Mouse (Mus musculus): ENCODE results near the gene Zfp654. TPM values are rescaled to one million over a fixed set of nuclear protein-coding genes. Genes with fewer than 3 reads are reported as not detected.

Zfp654 gene
- polyA plus RNA-seq, 1 experiment from 2014 or later = 6.6 TPM

- WGBS = under 1% methylated on average over 45 of the region's 45 CpGs
Measured at GRCm38 (mm10) chr16:64851085-64851562, 328 bp downstream of the Zfp654 start.

GRCm38 (mm10) chr16:64850287-64851084, 966 bp downstream of the Zfp654 start:
- DNase-seq (ENCODE audit: low spot score) = no peak

More at GRCm38 (mm10) chr16:64851085-64851562, 328 bp downstream of the Zfp654 start:
- no peaks in the 10 kb centered on the region for H3K27me3 ChIP-seq (replicated peaks; ENCODE audit: low read depth, poor library complexity, severe bottlenecking)
- no peaks in the 10 kb centered on the region for H3K9me3 ChIP-seq
- DNase-seq (ENCODE audit: low spot score) = no peak
- peak overlapping the region; percentile 97 for H3K4me3 ChIP-seq
- peaks cover 24% of the 10 kb centered on the region for H3K4me1 ChIP-seq
- H3K36me3 ChIP-seq (replicated peaks) = peaks cover 24% of the 10 kb centered on the region
- H3K27ac ChIP-seq (replicated peaks) = peak overlapping the region; percentile 97

GRCm38 (mm10) chr16:64845947-64846346, 5.5 kb downstream of the Zfp654 start:
- WGBS = 87% methylated on average over 8 of the region's 8 CpGs
- DNase-seq (ENCODE audit: low spot score) = no peak
- Histone ChIP-seq H3K36me3 (replicated peaks) (no peaks in the 10 kb centered on the region), H3K4me1 (peaks cover 10% of the 10 kb centered on the region), H3K4me3 (no peak overlapping the region), H3K9me3 (no peaks in the 10 kb centered on the region), H3K27ac (replicated peaks) (no peak overlapping the region), H3K27me3 (replicated peaks; ENCODE audit: low read depth, poor library complexity, severe bottlenecking) (no peaks in the 10 kb centered on the region)

More at GRCm38 (mm10) chr16:64850287-64851084, 966 bp downstream of the Zfp654 start:
- H3K4me1 ChIP-seq = peaks cover 24% of the 10 kb centered on the region
- H3K36me3 ChIP-seq (replicated peaks) = peaks cover 18% of the 10 kb centered on the region
- peak overlapping the region; percentile 97 for H3K4me3 ChIP-seq
- 8% methylated on average over 16 of the region's 16 CpGs for WGBS
- no peaks in the 10 kb centered on the region for H3K27me3 ChIP-seq (replicated peaks; ENCODE audit: low read depth, poor library complexity, severe bottlenecking)
- H3K9me3 ChIP-seq = no peaks in the 10 kb centered on the region
- peak overlapping the region; percentile 97 for H3K27ac ChIP-seq (replicated peaks)

GRCm38 (mm10) chr16:64842374-64842729, 9.1 kb downstream of the Zfp654 start:
- Histone ChIP-seq H3K36me3 (replicated peaks) (no peaks in the 10 kb centered on the region; the same call in 1 of the 2 replicates), H3K4me1 (no peaks in the 10 kb centered on the region), H3K27ac (replicated peaks) (no peak overlapping the region), H3K4me3 (no peak overlapping the region), H3K27me3 (replicated peaks; ENCODE audit: low read depth, poor library complexity, severe bottlenecking) (no peaks in the 10 kb centered on the region), H3K9me3 (no peaks in the 10 kb centered on the region)
- 98% methylated on average over 3 of the region's 3 CpGs for WGBS
- no peak for DNase-seq (ENCODE audit: low spot score)

GRCm38 (mm10) chr16:64841481-64842373, 9.7 kb downstream of the Zfp654 start:
- no peaks in the 10 kb centered on the region for H3K4me1 ChIP-seq
- H3K27ac ChIP-seq (replicated peaks) = no peak overlapping the region
- no peak overlapping the region for H3K4me3 ChIP-seq
- H3K27me3 ChIP-seq (replicated peaks; ENCODE audit: low read depth, poor library complexity, severe bottlenecking) = no peaks in the 10 kb centered on the region
- no peaks in the 10 kb centered on the region for H3K9me3 ChIP-seq
- DNase-seq (ENCODE audit: low spot score) = no peak
- no peaks in the 10 kb centered on the region; the same call in 1 of the 2 replicates for H3K36me3 ChIP-seq (replicated peaks)
- 91% methylated on average over 5 of the region's 5 CpGs for WGBS

GRCm38 (mm10) chr16:64836709-64837108, 14.7 kb downstream of the Zfp654 start:
- no peaks in the 10 kb centered on the region for H3K27me3 ChIP-seq (replicated peaks; ENCODE audit: low read depth, poor library complexity, severe bottlenecking)
- H3K9me3 ChIP-seq = no peaks in the 10 kb centered on the region
- 90% methylated on average over 2 of the region's 2 CpGs for WGBS
- no peak overlapping the region for H3K4me3 ChIP-seq
- no peaks in the 10 kb centered on the region for H3K4me1 ChIP-seq
- no peak for DNase-seq (ENCODE audit: low spot score)
- no peaks in the 10 kb centered on the region; the same call in 1 of the 2 replicates for H3K36me3 ChIP-seq (replicated peaks)
- H3K27ac ChIP-seq (replicated peaks) = no peak overlapping the region

GRCm38 (mm10) chr16:64835996-64836545, 15.4 kb downstream of the Zfp654 start:
- Histone ChIP-seq H3K27me3 (replicated peaks; ENCODE audit: low read depth, poor library complexity, severe bottlenecking) (no peaks in the 10 kb centered on the region), H3K36me3 (replicated peaks) (no peaks in the 10 kb centered on the region; the same call in 1 of the 2 replicates), H3K9me3 (no peaks in the 10 kb centered on the region), H3K4me1 (no peaks in the 10 kb centered on the region), H3K4me3 (no peak overlapping the region), H3K27ac (replicated peaks) (no peak overlapping the region)
- DNase-seq (ENCODE audit: low spot score) = no peak
- WGBS = 84% methylated on average over 1 of the region's 1 CpGs

GRCm38 (mm10) chr16:64830291-64830690, 21.2 kb downstream of the Zfp654 start:
- 95% methylated on average over 15 of the region's 15 CpGs for WGBS
- no peak overlapping the region for H3K27ac ChIP-seq (replicated peaks)
- no peaks in the 10 kb centered on the region for H3K4me1 ChIP-seq
- DNase-seq (ENCODE audit: low spot score) = no peak
- H3K9me3 ChIP-seq = no peaks in the 10 kb centered on the region
- peaks cover 22% of the 10 kb centered on the region for H3K36me3 ChIP-seq (replicated peaks)
- no peaks in the 10 kb centered on the region for H3K27me3 ChIP-seq (replicated peaks; ENCODE audit: low read depth, poor library complexity, severe bottlenecking)
- H3K4me3 ChIP-seq = no peak overlapping the region

GRCm38 (mm10) chr16:64824474-64824873, 27.0 kb downstream of the Zfp654 start:
- H3K4me3 ChIP-seq = no peak overlapping the region
- H3K27ac ChIP-seq (replicated peaks) = no peak overlapping the region
- H3K4me1 ChIP-seq = no peaks in the 10 kb centered on the region
- WGBS = 85% methylated on average over 1 of the region's 1 CpGs
- H3K27me3 ChIP-seq (replicated peaks; ENCODE audit: low read depth, poor library complexity, severe bottlenecking) = no peaks in the 10 kb centered on the region
- no peaks in the 10 kb centered on the region for H3K9me3 ChIP-seq
- no peak for DNase-seq (ENCODE audit: low spot score)
- peaks cover 27% of the 10 kb centered on the region for H3K36me3 ChIP-seq (replicated peaks)

- WGBS = 92% methylated on average over 1 of the region's 1 CpGs
- no peak for DNase-seq (ENCODE audit: low spot score)
- no peak overlapping the region for H3K27ac ChIP-seq (replicated peaks)
- no peak overlapping the region for H3K4me3 ChIP-seq
- H3K27me3 ChIP-seq (replicated peaks; ENCODE audit: low read depth, poor library complexity, severe bottlenecking) = no peaks in the 10 kb centered on the region
- H3K9me3 ChIP-seq = no peaks in the 10 kb centered on the region
- H3K4me1 ChIP-seq = no peaks in the 10 kb centered on the region
- H3K36me3 ChIP-seq (replicated peaks) = peaks cover 24% of the 10 kb centered on the region
Measured at GRCm38 (mm10) chr16:64823890-64824289, 27.6 kb downstream of the Zfp654 start.

- Histone ChIP-seq H3K4me1 (no peaks in the 10 kb centered on the region), H3K36me3 (replicated peaks) (peaks cover 17% of the 10 kb centered on the region), H3K4me3 (no peak overlapping the region), H3K27me3 (replicated peaks; ENCODE audit: low read depth, poor library complexity, severe bottlenecking) (no peaks in the 10 kb centered on the region), H3K9me3 (no peaks in the 10 kb centered on the region), H3K27ac (replicated peaks) (no peak overlapping the region)
- 94% methylated on average over 3 of the region's 3 CpGs for WGBS
- DNase-seq (ENCODE audit: low spot score) = no peak
Measured at GRCm38 (mm10) chr16:64817094-64817765, 34.2 kb downstream of the Zfp654 start.

- H3K36me3 ChIP-seq (replicated peaks) = peaks cover 18% of the 10 kb centered on the region
- 0 out of 2 replicates have a peak, but pooled peaks cover 3% of the 10 kb centered on the region for H3K9me3 ChIP-seq
- 0 out of 2 replicates have a peak, but pooled peaks cover 2% of the 10 kb centered on the region for H3K4me1 ChIP-seq
- DNase-seq (ENCODE audit: low spot score) = no peak
- no peaks in the 10 kb centered on the region for H3K27me3 ChIP-seq (replicated peaks; ENCODE audit: low read depth, poor library complexity, severe bottlenecking)
- 83% methylated on average over 3 of the region's 3 CpGs for WGBS
- H3K4me3 ChIP-seq = no peak overlapping the region
- H3K27ac ChIP-seq (replicated peaks) = no peak overlapping the region
Measured at GRCm38 (mm10) chr16:64803041-64803440, 48.4 kb downstream of the Zfp654 start.

Measured in embryonic facial prominence, embryonic 10.5 days (tissue).